Comparison of ENCODE assay signal across 12 mouse cellular contexts in genomic region chr10:53996216-53996615, GRCm38 (mm10).
"Had no signal": no experiment of that assay in that cellular context is flagged by ENCODE, and none has a peak within 500 bp of the region (broad histone marks: within the 10 kb centered on the region; RNA-seq: fewer than 3 reads in every experiment).

No protein-coding gene starts in this region.

- H3K27ac ChIP-seq: liver, embryonic 13.5 days; lung, embryonic 15.5 days; macrophage; midbrain, embryonic 13.5 days had no signal

- H3K36me3 ChIP-seq: liver, embryonic 13.5 days; lung, embryonic 15.5 days; midbrain, embryonic 13.5 days had no signal

- H3K4me3 ChIP-seq: liver, embryonic 13.5 days; lung, embryonic 15.5 days; midbrain, embryonic 13.5 days had no signal

- H3K9me3 ChIP-seq: liver, embryonic 13.5 days; lung, embryonic 15.5 days; midbrain, embryonic 13.5 days had no signal

- DNase-seq: kidney, adult 11 months; left cerebral cortex, postnatal 4 days; liver, embryonic 13.5 days; liver, postnatal 0 days; lung, postnatal 14 days; right cerebral cortex, adult 18-20 months; right cerebral cortex, postnatal 25 days; thymus, adult 18-20 months; thymus, postnatal 14 days had no signal

- H3K4me1 ChIP-seq: lung, embryonic 15.5 days; midbrain, embryonic 13.5 days had no signal

- H3K9ac ChIP-seq: liver, embryonic 13.5 days; liver, postnatal 0 days; lung, embryonic 15.5 days; midbrain, embryonic 13.5 days had no signal

- H3K4me2 ChIP-seq: liver, embryonic 13.5 days; lung, embryonic 15.5 days; midbrain, embryonic 13.5 days had no signal

- ATAC-seq: liver, postnatal 0 days; midbrain, embryonic 13.5 days had no signal

- H3K27me3 ChIP-seq: liver, embryonic 13.5 days; lung, embryonic 15.5 days; midbrain, embryonic 13.5 days had no signal
